Mouse (Mus musculus): ENCODE results near the gene Plpp4. TPM values are rescaled to one million over a fixed set of nuclear protein-coding genes. Genes with fewer than 3 reads are reported as not detected.

The Plpp4 gene
- polyA plus RNA-seq, 1 experiment, result 0.26 TPM

DNA sequence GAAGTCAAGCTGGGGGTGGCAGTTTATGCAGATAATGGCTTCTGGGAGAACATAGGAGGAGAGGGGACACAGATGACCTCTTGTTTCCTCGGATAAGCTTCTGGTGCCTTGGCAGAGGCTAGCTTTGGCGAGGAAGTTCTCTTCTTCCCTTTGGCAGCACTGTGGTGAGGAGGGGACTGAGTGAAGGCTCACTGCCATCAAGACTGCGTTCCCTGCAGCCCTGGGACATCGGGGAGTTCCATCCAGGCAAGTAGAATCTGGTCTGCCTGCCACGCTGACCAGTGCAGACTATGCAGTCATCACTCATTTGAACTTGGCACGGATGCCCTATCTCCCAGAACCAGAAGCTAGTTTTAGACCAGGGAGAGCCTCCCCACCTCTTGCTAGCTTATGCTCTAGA, 2.4 kb downstream of the Plpp4 start:
- 79% methylated on average over 6 of the region's 6 CpGs for WGBS
- Histone ChIP-seq H3K27me3 (ENCODE audit: control insufficient read depth, insufficient read depth, low read length) (no peaks in the 10 kb centered on the region), H3K27ac (ENCODE audit: control insufficient read depth, insufficient read depth, low read length) (no peak overlapping the region), H3K4me3 (ENCODE audit: control insufficient read depth, insufficient read depth, low read length) (no peak overlapping the region), H3K36me3 (ENCODE audit: control insufficient read depth, insufficient read depth, low read length) (no peaks in the 10 kb centered on the region), H3K4me1 (replicated peaks; ENCODE audit: control insufficient read depth, insufficient read depth, low read length) (no peaks in the 10 kb centered on the region)
- DNase-seq, result no peak
- no peak for TF ChIP-seq POLR2A (IDR thresholded peaks at IDR 0.05; ENCODE audit: control insufficient read depth, extremely low read depth, insufficient read depth, low read length, poor library complexity)
- no peak for TF ChIP-seq CTCF (IDR thresholded peaks at IDR 0.05; ENCODE audit: borderline replicate concordance, control insufficient read depth, extremely low read depth, insufficient read depth, low read length, poor library complexity)

DNA sequence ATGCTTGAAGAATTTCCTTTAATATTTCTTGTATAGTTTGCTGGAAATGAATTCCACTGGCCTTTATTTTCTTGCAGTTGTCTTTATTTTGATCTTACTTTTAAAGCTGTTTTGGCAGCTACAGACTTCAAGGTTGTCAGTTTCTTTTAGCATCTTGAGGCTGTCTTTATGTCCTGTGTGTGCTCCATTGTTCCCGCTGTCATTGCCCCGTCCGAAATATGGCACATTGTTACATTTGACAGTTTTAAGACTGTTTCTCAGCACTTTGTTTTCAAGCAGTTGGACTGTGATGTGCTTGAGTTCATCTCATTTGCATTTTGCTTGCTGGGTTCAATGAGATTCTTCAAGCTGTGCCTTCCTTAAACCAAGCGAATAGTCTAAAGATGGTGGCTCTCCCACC, 17.0 kb downstream of the Plpp4 start:
- TF ChIP-seq POLR2A (IDR thresholded peaks at IDR 0.05; ENCODE audit: control insufficient read depth, extremely low read depth, insufficient read depth, low read length, poor library complexity), result no peak
- TF ChIP-seq CTCF (IDR thresholded peaks at IDR 0.05; ENCODE audit: borderline replicate concordance, control insufficient read depth, extremely low read depth, insufficient read depth, low read length, poor library complexity), result no peak
- Histone ChIP-seq H3K27ac (ENCODE audit: control insufficient read depth, insufficient read depth, low read length) (no peak overlapping the region), H3K36me3 (ENCODE audit: control insufficient read depth, insufficient read depth, low read length) (no peaks in the 10 kb centered on the region), H3K4me1 (replicated peaks; ENCODE audit: control insufficient read depth, insufficient read depth, low read length) (no peaks in the 10 kb centered on the region), H3K4me3 (ENCODE audit: control insufficient read depth, insufficient read depth, low read length) (no peak overlapping the region), H3K27me3 (ENCODE audit: control insufficient read depth, insufficient read depth, low read length) (no peaks in the 10 kb centered on the region)
- DNase-seq, result no peak
- 92% methylated on average over 4 of the region's 4 CpGs for WGBS

DNA sequence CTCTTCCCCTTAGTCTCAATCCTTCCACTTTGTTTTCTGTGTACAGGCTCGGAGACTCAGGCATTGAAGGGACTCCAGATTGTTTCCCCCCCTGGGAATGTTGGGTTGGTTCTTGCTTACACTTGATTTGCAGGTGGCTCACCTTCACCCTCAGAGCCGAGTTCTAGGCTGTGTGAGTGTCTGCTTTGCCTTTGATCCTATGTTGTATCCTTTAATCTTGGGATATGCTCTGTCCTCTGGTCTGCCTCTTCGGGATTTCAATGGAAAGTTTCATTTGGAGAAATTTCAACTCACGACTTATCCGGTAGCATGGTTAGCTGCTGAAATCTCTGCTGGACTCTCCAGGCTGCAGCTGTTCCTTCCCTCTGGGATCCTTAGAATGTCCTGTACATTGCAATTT, 17.9 kb downstream of the Plpp4 start:
- Histone ChIP-seq H3K36me3 (ENCODE audit: control insufficient read depth, insufficient read depth, low read length) (no peaks in the 10 kb centered on the region), H3K27me3 (ENCODE audit: control insufficient read depth, insufficient read depth, low read length) (no peaks in the 10 kb centered on the region), H3K4me3 (ENCODE audit: control insufficient read depth, insufficient read depth, low read length) (no peak overlapping the region), H3K4me1 (replicated peaks; ENCODE audit: control insufficient read depth, insufficient read depth, low read length) (no peaks in the 10 kb centered on the region), H3K27ac (ENCODE audit: control insufficient read depth, insufficient read depth, low read length) (no peak overlapping the region)
- TF ChIP-seq CTCF (IDR thresholded peaks at IDR 0.05; ENCODE audit: borderline replicate concordance, control insufficient read depth, extremely low read depth, insufficient read depth, low read length, poor library complexity) (no peak), POLR2A (IDR thresholded peaks at IDR 0.05; ENCODE audit: control insufficient read depth, extremely low read depth, insufficient read depth, low read length, poor library complexity) (no peak)
- DNase-seq, result no peak
- 88% methylated on average over 5 of the region's 5 CpGs for WGBS

- TF ChIP-seq CTCF (IDR thresholded peaks at IDR 0.05; ENCODE audit: borderline replicate concordance, control insufficient read depth, extremely low read depth, insufficient read depth, low read length, poor library complexity) (no peak), POLR2A (IDR thresholded peaks at IDR 0.05; ENCODE audit: control insufficient read depth, extremely low read depth, insufficient read depth, low read length, poor library complexity) (no peak)
- Histone ChIP-seq H3K4me1 (replicated peaks; ENCODE audit: control insufficient read depth, insufficient read depth, low read length) (no peaks in the 10 kb centered on the region), H3K27me3 (ENCODE audit: control insufficient read depth, insufficient read depth, low read length) (no peaks in the 10 kb centered on the region), H3K4me3 (ENCODE audit: control insufficient read depth, insufficient read depth, low read length) (no peak overlapping the region), H3K36me3 (ENCODE audit: control insufficient read depth, insufficient read depth, low read length) (no peaks in the 10 kb centered on the region), H3K27ac (ENCODE audit: control insufficient read depth, insufficient read depth, low read length) (no peak overlapping the region)
- DNase-seq, result no peak
- WGBS, result 98% methylated on average over 5 of the region's 5 CpGs
Observed at GRCm38 (mm10) chr7:129277751-129278150, 20.9 kb downstream of the Plpp4 start.

DNA sequence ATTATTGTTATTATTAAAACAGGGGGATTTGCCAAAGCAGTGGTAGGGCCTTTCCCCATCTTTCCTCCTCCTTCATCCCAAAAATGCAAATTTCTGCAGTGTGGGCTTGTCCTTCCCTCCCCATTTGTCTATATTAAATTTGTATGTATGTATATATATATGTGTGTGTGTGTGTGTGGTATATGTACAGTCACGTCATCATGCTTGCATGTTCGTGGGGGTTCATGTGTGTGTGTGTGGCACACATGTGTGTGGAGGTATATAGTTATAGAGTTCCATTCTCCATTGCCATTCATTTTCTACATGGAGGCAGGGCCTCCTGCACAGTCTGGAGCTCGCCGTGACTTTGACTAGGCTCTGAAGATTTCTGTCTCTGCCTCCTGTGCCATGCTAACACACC, 22.0 kb downstream of the Plpp4 start:
- Histone ChIP-seq H3K36me3 (ENCODE audit: control insufficient read depth, insufficient read depth, low read length) (no peaks in the 10 kb centered on the region), H3K4me1 (replicated peaks; ENCODE audit: control insufficient read depth, insufficient read depth, low read length) (no peaks in the 10 kb centered on the region), H3K27ac (ENCODE audit: control insufficient read depth, insufficient read depth, low read length) (no peak overlapping the region), H3K4me3 (ENCODE audit: control insufficient read depth, insufficient read depth, low read length) (no peak overlapping the region), H3K27me3 (ENCODE audit: control insufficient read depth, insufficient read depth, low read length) (no peaks in the 10 kb centered on the region)
- 90% methylated on average over 4 of the region's 4 CpGs for WGBS
- no peak for DNase-seq
- no peak for TF ChIP-seq POLR2A (IDR thresholded peaks at IDR 0.05; ENCODE audit: control insufficient read depth, extremely low read depth, insufficient read depth, low read length, poor library complexity)
- TF ChIP-seq CTCF (IDR thresholded peaks at IDR 0.05; ENCODE audit: borderline replicate concordance, control insufficient read depth, extremely low read depth, insufficient read depth, low read length, poor library complexity), result no peak

DNA sequence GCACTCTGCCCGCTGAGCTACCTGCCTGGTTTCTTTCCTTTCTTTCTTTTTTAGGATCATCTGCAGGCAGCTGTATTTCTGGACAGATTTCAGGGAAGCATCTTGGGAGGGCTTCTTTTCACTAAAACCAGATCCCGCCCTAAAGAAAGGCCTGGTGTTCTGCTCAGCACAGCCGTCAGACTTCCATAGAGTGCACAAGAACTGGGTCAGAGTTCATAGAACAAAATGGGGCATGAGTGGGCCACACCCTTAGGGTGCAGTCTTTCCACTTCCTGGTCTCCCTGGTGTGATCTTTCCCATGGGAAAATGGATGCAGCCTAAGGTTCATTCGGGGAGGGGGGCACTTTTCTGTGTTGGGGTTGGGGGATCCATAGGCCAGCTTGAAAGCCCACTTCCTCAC, 22.4 kb downstream of the Plpp4 start:
- Histone ChIP-seq H3K27me3 (ENCODE audit: control insufficient read depth, insufficient read depth, low read length) (no peaks in the 10 kb centered on the region), H3K27ac (ENCODE audit: control insufficient read depth, insufficient read depth, low read length) (no peak overlapping the region), H3K4me1 (replicated peaks; ENCODE audit: control insufficient read depth, insufficient read depth, low read length) (no peaks in the 10 kb centered on the region), H3K36me3 (ENCODE audit: control insufficient read depth, insufficient read depth, low read length) (no peaks in the 10 kb centered on the region), H3K4me3 (ENCODE audit: control insufficient read depth, insufficient read depth, low read length) (no peak overlapping the region)
- 88% methylated on average over 4 of the region's 4 CpGs for WGBS
- TF ChIP-seq POLR2A (IDR thresholded peaks at IDR 0.05; ENCODE audit: control insufficient read depth, extremely low read depth, insufficient read depth, low read length, poor library complexity) (no peak), CTCF (IDR thresholded peaks at IDR 0.05; ENCODE audit: borderline replicate concordance, control insufficient read depth, extremely low read depth, insufficient read depth, low read length, poor library complexity) (no peak)
- DNase-seq, result no peak

DNA sequence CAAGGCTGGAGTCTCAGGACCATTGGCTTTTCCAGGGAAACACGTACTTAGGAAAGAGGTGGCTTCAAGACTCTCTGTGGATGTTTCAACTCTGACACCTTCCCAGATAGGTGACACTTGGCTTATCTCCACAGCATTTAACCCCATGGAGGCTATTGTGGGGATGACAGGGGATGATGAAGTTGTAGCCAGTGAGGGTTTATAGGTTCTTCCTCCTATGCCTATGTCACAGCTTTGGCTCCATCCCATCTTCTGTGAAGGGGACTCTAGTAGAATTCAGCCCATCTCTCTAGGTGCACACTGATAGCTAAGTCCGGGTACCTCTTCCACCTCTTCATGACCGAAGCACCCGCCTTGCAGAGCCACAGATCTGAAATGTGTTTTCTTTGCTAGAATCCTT, 25.1 kb downstream of the Plpp4 start:
- Histone ChIP-seq H3K36me3 (ENCODE audit: control insufficient read depth, insufficient read depth, low read length) (no peaks in the 10 kb centered on the region), H3K27me3 (ENCODE audit: control insufficient read depth, insufficient read depth, low read length) (no peaks in the 10 kb centered on the region), H3K4me3 (ENCODE audit: control insufficient read depth, insufficient read depth, low read length) (no peak overlapping the region), H3K27ac (ENCODE audit: control insufficient read depth, insufficient read depth, low read length) (no peak overlapping the region), H3K4me1 (replicated peaks; ENCODE audit: control insufficient read depth, insufficient read depth, low read length) (no peaks in the 10 kb centered on the region)
- WGBS, result 91% methylated on average over 4 of the region's 4 CpGs
- TF ChIP-seq CTCF (IDR thresholded peaks at IDR 0.05; ENCODE audit: borderline replicate concordance, control insufficient read depth, extremely low read depth, insufficient read depth, low read length, poor library complexity), result no peak
- no peak for TF ChIP-seq POLR2A (IDR thresholded peaks at IDR 0.05; ENCODE audit: control insufficient read depth, extremely low read depth, insufficient read depth, low read length, poor library complexity)
- DNase-seq, result no peak

Data from thymus, adult 2 months (tissue).